Mouse (Mus musculus) limb, embryonic 13.5 days (tissue): ENCODE data around the gene Piwil1. TPM values are rescaled to one million over a fixed set of nuclear protein-coding genes. Genes with fewer than 3 reads are reported as not detected.
A peak's percentile ranks its signal among the peaks of the same experiment; 100 is the strongest.

Source experiments
- ATAC-seq: fragments of 200-750 bp; cut with Nextera tagmentation; 2 replicates; pipeline ENCODE4 v1.8.0; 2017; ENCODE audit warnings: low read depth, moderate number of reproducible peaks, moderate TSS enrichment; ENCODE audit not compliant: low FRiP score
- H3K27ac ChIP-seq: fragments of 300-500 bp; sonication (generic); 2 replicates; pipeline ENCODE4 v1.5.1; 2015; ENCODE audit warnings: inconsistent platforms, mild to moderate bottlenecking, moderate library complexity
- H3K27me3 ChIP-seq: fragments of 300-500 bp; sonication (generic); 2 replicates; pipeline ENCODE4 v1.6.1; 2015; ENCODE audit warnings: mild to moderate bottlenecking, inconsistent platforms
- H3K36me3 ChIP-seq: fragments of 300-500 bp; sonication (generic); 2 replicates; pipeline ENCODE4 v1.6.1; 2015; ENCODE audit warnings: inconsistent platforms, mild to moderate bottlenecking, moderate library complexity
- H3K4me1 ChIP-seq: fragments of 300-500 bp; sonication (generic); 2 replicates; pipeline ENCODE4 v1.6.1; 2015; ENCODE audit warnings: inconsistent platforms
- H3K4me2 ChIP-seq: fragments of 300-500 bp; sonication (generic); replicated peaks from 2 replicates; pipeline ENCODE4 v1.6.1; 2015; ENCODE audit warnings: inconsistent platforms, mild to moderate bottlenecking, moderate library complexity
- H3K4me3 ChIP-seq: fragments of 300-500 bp; sonication (generic); 2 replicates; pipeline ENCODE4 v1.5.1; 2015; ENCODE audit warnings: moderate library complexity, mild to moderate bottlenecking, inconsistent platforms
- H3K9ac ChIP-seq: fragments of 300-500 bp; sonication (generic); 2 replicates; pipeline ENCODE4 v1.6.1; 2015; ENCODE audit warnings: mild to moderate bottlenecking, inconsistent platforms
- H3K9me3 ChIP-seq: fragments of 300-500 bp; sonication (generic); 2 replicates; pipeline ENCODE4 v1.6.1; 2016; ENCODE audit warnings: inconsistent platforms
- WGBS: fragments of 180-500 bp; shearing (Covaris S2); methylation state at CpG from one replicate; pipeline ENCODE4 v1.1.7; 2015; 5-methylcytosine and 5-hydroxymethylcytosine counted together
- polyA plus RNA-seq: library from polyadenylated mRNA; unstranded; fragments of >200 nt; fragmentation: Nextera tagmentation; extraction: Ambion mirVana; gene quantifications from 2 replicates; pipeline ENCODE4 v1.2.1, GENCODE M21; 2015

Piwil1 gene
- polyA plus RNA-seq, 1 experiment from 2014 or later = not detected

DNA sequence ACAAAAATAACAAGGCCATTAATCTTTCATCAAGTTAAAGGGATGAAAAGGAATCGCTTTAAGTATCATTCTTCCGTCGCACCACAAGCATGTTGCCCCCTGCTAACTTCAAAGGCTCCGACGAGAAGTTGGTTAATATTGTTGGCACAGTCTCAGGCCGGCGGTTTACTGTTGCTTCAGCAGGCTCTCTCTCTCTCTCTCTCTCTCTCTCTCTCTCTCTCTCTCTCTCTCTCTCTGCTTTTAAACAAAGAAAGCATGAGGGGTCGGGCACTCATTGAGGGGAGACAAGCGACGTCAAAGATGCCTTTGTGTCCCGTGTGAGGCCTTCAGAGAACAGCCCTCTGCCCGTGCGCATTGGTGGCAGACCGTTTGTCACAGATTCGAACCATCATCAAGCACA, 17.7 kb upstream of the Piwil1 start:
- Histone ChIP-seq H3K27me3 (no peaks in the 10 kb centered on the region), H3K4me2 (peak overlapping the region; percentile 56), H3K4me3 (0 out of 2 replicates have a peak overlapping the region, but pooled peaks have one; percentile 10), H3K27ac (no peak overlapping the region; the same call in 1 of the 2 replicates), H3K36me3 (no peaks in the 10 kb centered on the region), H3K4me1 (peaks cover 15% of the 10 kb centered on the region), H3K9ac (no peak overlapping the region), H3K9me3 (peaks cover 15% of the 10 kb centered on the region)
- 11% methylated on average over 15 of the region's 15 CpGs for WGBS
- ATAC-seq = no peak

DNA sequence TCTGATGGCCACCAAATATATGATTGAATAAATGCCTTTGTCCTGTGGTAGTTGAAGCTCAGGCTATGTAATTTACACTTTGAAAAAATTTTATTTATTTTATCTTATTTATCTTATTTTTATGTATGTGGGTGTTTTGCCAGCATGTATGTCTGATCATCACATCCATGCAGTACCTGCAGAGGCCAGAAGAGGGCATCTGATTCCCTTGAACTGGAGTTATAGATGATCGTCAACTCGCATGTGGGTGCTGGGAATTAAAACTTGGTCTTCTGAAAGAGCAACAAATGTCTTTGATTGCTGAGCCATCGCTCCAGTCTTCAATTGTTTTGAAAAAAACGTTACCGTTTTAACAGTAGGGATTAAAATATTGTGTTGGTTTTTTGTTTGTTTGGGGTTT, 15.2 kb upstream of the Piwil1 start:
- 88% methylated on average over 5 of the region's 5 CpGs for WGBS

DNA sequence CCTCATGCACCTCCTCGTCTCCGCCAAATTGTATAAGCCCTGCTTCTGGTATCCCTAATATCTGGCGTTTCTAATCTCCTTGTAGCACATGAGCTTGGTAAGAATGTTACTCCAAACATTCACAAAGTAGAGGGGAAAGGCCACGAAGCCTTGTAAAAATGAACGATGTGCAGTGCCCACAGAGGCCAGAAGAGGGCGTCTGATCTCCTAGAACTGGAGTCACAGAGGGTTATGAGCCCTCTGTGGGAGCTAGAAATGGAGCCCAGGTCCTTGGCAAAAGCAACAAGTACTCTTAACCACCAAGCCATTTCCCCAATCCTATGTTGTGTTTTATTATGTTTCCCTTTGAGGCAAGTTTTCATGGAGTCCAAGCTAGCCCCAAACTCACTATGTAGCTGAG, 8.2 kb upstream of the Piwil1 start:
- no peak overlapping the region for H3K4me2 ChIP-seq
- no peak overlapping the region for H3K4me3 ChIP-seq
- H3K4me1 ChIP-seq = peaks cover 27% of the 10 kb centered on the region
- WGBS = 73% methylated on average over 6 of the region's 6 CpGs
- H3K27me3 ChIP-seq = peaks cover 21% of the 10 kb centered on the region
- ATAC-seq = no peak
- H3K9me3 ChIP-seq = no peaks in the 10 kb centered on the region
- H3K9ac ChIP-seq = no peak overlapping the region
- no peaks in the 10 kb centered on the region for H3K36me3 ChIP-seq
- H3K27ac ChIP-seq = no peak overlapping the region

More for the DNA sequence above, 15.2 kb upstream of the Piwil1 start:
- Histone ChIP-seq H3K27ac (no peak overlapping the region), H3K36me3 (no peaks in the 10 kb centered on the region), H3K4me1 (peaks cover 15% of the 10 kb centered on the region), H3K27me3 (no peaks in the 10 kb centered on the region), H3K9ac (no peak overlapping the region), H3K4me3 (no peak overlapping the region), H3K9me3 (peaks cover 15% of the 10 kb centered on the region), H3K4me2 (no peak overlapping the region)
- ATAC-seq = no peak

DNA sequence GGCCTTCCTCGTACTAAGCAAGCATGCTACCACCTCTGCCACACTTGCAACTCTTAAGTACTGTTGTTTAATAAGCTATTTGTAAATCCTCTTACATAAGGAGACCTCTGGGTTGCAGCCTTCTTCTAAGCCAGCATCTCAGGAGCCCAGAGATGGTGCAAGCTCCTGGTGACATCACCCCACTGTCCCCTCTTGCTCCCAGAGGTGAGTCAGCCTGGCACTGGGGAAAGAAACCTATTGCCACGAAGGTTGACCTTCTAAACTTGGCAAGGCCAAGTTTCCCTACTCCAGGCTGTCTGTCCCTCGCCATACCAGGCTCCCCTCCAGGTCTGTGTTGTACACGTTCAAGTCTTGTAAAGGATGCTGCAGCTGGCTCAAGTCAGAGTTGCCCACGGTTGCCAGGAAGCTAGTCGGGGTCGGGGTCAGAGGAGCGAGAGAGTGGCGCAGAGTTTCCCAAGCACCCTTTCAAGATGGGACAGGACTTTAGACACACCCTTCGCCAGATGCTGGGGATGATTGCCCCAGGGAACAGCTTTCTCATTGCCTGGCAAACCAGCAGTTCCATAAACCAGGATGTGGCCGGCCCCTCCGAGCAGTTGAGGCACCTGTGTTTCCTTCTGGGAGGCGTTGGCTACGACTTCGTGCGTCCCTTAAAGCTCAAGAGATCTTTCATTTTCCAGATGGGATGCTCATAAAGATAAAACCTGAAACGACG, 7.6 kb upstream of the Piwil1 start:
- H3K27me3 ChIP-seq = peaks cover 21% of the 10 kb centered on the region
- peak overlapping the region; percentile 30; the same call in 1 of the 2 replicates for H3K4me2 ChIP-seq
- no peak for ATAC-seq
- H3K9me3 ChIP-seq = no peaks in the 10 kb centered on the region
- 14% methylated on average over 18 of the region's 18 CpGs for WGBS
- H3K27ac ChIP-seq = no peak overlapping the region
- peaks cover 27% of the 10 kb centered on the region for H3K4me1 ChIP-seq
- H3K4me3 ChIP-seq = no peak overlapping the region
- H3K36me3 ChIP-seq = no peaks in the 10 kb centered on the region
- H3K9ac ChIP-seq = no peak overlapping the region

DNA sequence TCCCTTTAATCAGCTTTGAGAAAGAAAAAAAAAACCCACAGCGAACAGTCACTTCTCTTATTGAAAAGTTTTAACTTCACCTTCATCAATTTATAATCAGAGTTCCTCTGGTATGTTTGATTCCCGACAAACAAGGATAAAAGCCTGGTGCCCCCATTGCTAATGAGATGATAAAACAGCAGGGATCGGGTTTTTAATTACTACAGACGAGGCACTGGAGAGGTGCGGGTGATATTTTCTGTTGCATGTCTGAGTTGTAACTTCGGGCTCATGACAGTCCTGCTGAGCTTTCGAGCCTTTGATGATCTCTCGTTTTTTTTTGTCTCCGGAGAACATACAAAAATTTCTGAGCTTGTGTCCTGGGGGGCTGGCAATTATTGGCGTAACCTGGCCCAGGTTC, 5.5 kb upstream of the Piwil1 start:
- H3K36me3 ChIP-seq = no peaks in the 10 kb centered on the region
- H3K27me3 ChIP-seq = peaks cover 21% of the 10 kb centered on the region
- no peaks in the 10 kb centered on the region for H3K9me3 ChIP-seq
- H3K9ac ChIP-seq = no peak overlapping the region
- peak overlapping the region; percentile 12; the same call in 1 of the 2 replicates for H3K4me3 ChIP-seq
- ATAC-seq = no peak
- WGBS = 9% methylated on average over 10 of the region's 10 CpGs
- H3K4me2 ChIP-seq = peak overlapping the region; percentile 49
- peaks cover 27% of the 10 kb centered on the region for H3K4me1 ChIP-seq
- no peak overlapping the region for H3K27ac ChIP-seq

DNA sequence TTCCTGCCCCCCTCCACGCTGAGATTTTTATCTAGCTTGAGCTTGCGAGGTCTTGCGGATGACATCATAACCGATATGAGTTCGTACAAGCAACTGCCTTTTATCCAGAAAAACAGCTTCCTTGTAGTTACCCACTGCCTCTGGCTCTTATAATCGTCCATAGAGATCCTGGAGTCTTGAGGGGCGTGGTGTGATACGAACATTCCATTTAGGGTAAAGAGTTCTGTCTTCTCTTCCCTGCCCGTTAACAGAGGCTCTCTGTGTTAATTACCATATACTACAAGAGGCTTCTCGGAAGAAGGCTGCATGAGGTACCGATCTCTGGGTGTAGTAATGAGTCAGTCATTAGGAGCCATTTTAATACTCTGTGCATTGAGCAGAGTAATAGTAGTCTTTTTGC, 1.6 kb upstream of the Piwil1 start:
- Histone ChIP-seq H3K27me3 (peaks cover 10% of the 10 kb centered on the region), H3K27ac (no peak overlapping the region), H3K4me2 (no peak overlapping the region), H3K9me3 (no peaks in the 10 kb centered on the region), H3K36me3 (no peaks in the 10 kb centered on the region), H3K4me3 (no peak overlapping the region), H3K4me1 (peaks cover 16% of the 10 kb centered on the region), H3K9ac (no peak overlapping the region)
- ATAC-seq = no peak
- 49% methylated on average over 11 of the region's 11 CpGs for WGBS

DNA sequence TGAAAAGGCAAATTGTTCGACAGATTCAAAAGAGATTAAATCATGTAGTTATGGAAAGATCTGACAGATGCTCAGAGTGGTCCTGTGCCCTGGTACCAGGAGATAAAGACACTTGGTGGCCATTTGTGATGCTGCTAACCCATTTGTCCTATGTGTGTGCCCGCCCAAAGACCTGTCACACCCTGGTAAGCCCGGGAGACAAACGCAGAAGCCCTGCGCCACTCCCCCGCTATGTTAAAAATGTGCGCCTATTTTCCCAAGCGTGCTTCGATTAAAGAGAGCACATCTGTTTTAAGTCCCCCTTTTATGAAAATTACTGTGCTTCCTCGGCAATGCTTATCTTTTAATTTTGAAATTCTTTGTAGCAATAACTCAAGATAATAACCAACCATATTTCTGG, 1.4 kb downstream of the Piwil1 start:
- Histone ChIP-seq H3K4me3 (no peak overlapping the region), H3K4me2 (peak overlapping the region; percentile 50)
- 23% methylated on average over 10 of the region's 10 CpGs for WGBS

DNA sequence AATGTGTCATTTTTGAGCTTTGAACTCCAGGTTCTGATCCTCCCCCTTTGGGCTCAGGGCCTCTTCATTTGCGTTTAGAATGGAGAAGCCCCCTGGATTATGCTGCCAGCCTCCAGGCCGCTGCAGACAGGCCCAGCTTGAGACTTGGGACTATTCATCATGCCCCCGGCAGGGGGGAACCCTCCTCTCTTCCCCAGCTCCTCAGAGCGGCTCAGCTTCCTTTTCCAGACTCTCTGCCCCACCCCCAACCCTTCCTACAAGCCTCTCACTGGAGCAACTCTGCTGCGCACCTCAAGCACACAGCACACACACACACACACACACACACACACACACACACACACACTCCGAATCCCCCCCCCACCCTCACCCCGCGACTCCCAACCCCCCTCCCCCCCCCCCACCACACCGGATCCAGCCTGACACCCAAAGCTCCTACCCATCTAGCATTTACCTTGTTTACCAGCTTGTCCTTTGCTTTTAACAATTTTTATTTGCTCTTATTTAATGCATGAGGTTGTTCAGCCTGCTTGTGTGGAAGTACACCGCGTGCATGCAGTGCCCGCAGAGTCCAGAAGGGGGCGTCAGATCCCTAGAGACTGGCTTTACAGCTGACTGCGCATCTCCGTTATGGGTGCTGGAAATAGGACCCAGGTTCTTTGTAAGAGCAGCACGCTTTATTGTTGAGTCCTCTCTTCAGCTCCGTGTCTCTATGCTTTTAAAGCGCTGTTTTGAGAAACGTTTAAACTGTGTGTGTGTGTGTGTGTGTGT, 2.0 kb downstream of the Piwil1 start:
- no peak overlapping the region for H3K4me3 ChIP-seq
- H3K27ac ChIP-seq = no peak overlapping the region
- 35% methylated on average over 19 of the region's 19 CpGs for WGBS
- H3K36me3 ChIP-seq = no peaks in the 10 kb centered on the region
- H3K9ac ChIP-seq = no peak overlapping the region
- peaks cover 7% of the 10 kb centered on the region; the same call in 1 of the 2 replicates for H3K9me3 ChIP-seq
- ATAC-seq = peak; percentile 72; the same call in 1 of the 2 replicates
- no peaks in the 10 kb centered on the region; the same call in 1 of the 2 replicates for H3K27me3 ChIP-seq
- 0 out of 2 replicates have a peak, but pooled peaks cover 3% of the 10 kb centered on the region for H3K4me1 ChIP-seq
- H3K4me2 ChIP-seq = peak overlapping the region; percentile 50

More for the DNA sequence above, 1.4 kb downstream of the Piwil1 start:
- Histone ChIP-seq H3K9me3 (peaks cover 7% of the 10 kb centered on the region; the same call in 1 of the 2 replicates), H3K27me3 (no peaks in the 10 kb centered on the region; the same call in 1 of the 2 replicates), H3K9ac (no peak overlapping the region), H3K4me1 (0 out of 2 replicates have a peak, but pooled peaks cover 3% of the 10 kb centered on the region), H3K36me3 (no peaks in the 10 kb centered on the region), H3K27ac (no peak overlapping the region)
- no peak for ATAC-seq

DNA sequence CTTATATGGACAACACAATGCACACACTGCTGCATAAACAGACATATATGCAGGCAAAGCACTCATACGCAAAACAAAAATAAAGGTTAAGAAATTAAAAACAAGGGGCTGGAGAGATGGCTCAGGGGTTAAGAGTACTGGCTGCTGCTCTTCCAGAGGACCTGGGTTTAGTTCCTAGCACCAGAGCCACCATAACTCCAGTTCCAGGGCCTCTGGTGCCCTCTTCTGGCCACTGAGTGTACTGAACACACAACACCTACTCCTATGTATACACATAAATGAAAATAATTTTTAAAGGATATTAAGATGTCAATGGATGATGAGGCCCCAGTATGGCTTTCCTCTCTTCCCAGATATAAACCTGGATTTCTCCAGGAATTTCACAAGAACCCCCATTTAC, 4.1 kb downstream of the Piwil1 start:
- Histone ChIP-seq H3K9ac (no peak overlapping the region), H3K4me1 (0 out of 2 replicates have a peak, but pooled peaks cover 3% of the 10 kb centered on the region), H3K27ac (no peak overlapping the region), H3K36me3 (no peaks in the 10 kb centered on the region), H3K4me2 (no peak overlapping the region), H3K27me3 (no peaks in the 10 kb centered on the region; the same call in 1 of the 2 replicates), H3K9me3 (peaks cover 7% of the 10 kb centered on the region; the same call in 1 of the 2 replicates), H3K4me3 (no peak overlapping the region)
- ATAC-seq = no peak
- WGBS = 97% methylated on average over 1 of the region's 1 CpGs

DNA sequence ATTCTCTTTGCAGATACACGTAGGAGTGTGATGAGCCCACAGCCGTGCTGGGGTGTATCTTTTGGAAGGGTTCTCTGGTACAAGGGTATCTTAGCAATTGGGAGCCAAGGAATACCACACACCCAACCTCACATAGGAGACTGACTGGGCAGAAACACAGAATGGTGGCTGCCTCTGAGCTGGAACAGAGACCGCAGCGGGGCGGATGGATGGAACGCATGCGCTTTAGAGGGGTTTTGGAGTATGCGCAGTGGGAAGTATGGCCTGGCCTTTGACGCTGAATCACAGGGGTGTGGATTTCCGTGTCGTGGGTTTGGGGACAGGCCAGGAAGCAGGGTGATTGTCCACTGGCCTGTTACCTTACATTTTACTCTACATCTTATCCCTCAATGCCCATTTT, 4.9 kb downstream of the Piwil1 start:
- H3K9ac ChIP-seq = no peak overlapping the region
- 0 out of 2 replicates have a peak, but pooled peaks cover 3% of the 10 kb centered on the region for H3K4me1 ChIP-seq
- no peaks in the 10 kb centered on the region for H3K36me3 ChIP-seq
- no peak for ATAC-seq
- H3K4me2 ChIP-seq = no peak overlapping the region
- 92% methylated on average over 11 of the region's 11 CpGs for WGBS
- H3K9me3 ChIP-seq = peaks cover 7% of the 10 kb centered on the region; the same call in 1 of the 2 replicates
- no peaks in the 10 kb centered on the region; the same call in 1 of the 2 replicates for H3K27me3 ChIP-seq
- H3K27ac ChIP-seq = no peak overlapping the region
- H3K4me3 ChIP-seq = no peak overlapping the region

DNA sequence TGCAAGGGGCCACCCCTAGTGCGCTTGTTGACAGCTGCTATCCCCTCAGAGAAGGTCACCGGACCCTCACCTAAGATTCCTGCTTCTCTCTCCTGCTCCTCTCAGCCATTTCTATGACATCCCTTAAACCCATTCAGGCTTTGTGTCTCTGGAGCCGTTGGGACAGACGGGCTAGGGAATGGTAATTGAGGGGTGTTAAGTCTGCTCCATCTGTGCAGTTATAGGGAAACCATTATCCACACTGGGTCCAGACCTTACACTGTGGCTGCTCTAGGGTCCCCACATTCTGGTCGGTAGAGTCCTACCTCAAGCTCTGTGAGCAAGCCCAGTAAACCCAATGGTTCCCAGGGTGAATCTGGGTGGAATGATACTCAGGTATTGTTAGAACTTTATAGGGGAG, 6.6 kb downstream of the Piwil1 start:
- WGBS = 68% methylated on average over 5 of the region's 5 CpGs
- no peak for ATAC-seq

DNA sequence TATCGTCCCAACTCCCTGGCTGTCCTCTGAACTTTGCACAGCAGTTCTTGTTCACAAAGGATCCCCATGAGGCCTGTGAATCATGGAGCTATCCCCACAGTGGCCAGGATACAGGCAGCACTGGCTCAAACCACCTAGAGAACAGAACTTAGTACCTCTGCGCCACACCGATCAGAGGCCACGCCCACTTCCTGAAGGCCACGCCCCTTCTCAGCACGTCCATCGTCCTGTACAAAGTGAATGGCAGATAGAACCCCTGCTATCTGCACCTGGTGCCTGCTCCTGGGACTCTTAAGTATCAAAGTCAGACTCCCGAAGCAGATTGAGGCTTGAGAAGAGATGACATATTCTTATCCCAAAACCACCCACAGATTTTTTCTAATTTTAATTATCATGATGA, 8.3 kb downstream of the Piwil1 start:
- no peak for ATAC-seq

More for the DNA sequence above, 6.6 kb downstream of the Piwil1 start:
- H3K4me1 ChIP-seq = no peaks in the 10 kb centered on the region
- no peak overlapping the region for H3K4me2 ChIP-seq
- no peak overlapping the region for H3K4me3 ChIP-seq
- H3K9me3 ChIP-seq = peaks cover 7% of the 10 kb centered on the region; the same call in 1 of the 2 replicates
- no peak overlapping the region for H3K9ac ChIP-seq
- H3K27me3 ChIP-seq = no peaks in the 10 kb centered on the region
- H3K36me3 ChIP-seq = no peaks in the 10 kb centered on the region
- no peak overlapping the region for H3K27ac ChIP-seq

More for the DNA sequence above, 8.3 kb downstream of the Piwil1 start:
- Histone ChIP-seq H3K4me2 (no peak overlapping the region), H3K27me3 (no peaks in the 10 kb centered on the region), H3K9me3 (peaks cover 7% of the 10 kb centered on the region; the same call in 1 of the 2 replicates), H3K27ac (no peak overlapping the region), H3K9ac (no peak overlapping the region), H3K4me3 (no peak overlapping the region), H3K4me1 (no peaks in the 10 kb centered on the region), H3K36me3 (no peaks in the 10 kb centered on the region)
- 34% methylated on average over 8 of the region's 8 CpGs for WGBS
